Mouse (Mus musculus): ENCODE data around the gene Nqo2. TPM values are rescaled to one million over a fixed set of nuclear protein-coding genes. Genes with fewer than 3 reads are reported as not detected.

Gene Nqo2
- total and polyA plus RNA-seq, 3 experiments = 4.3 to 11.2 (median 10.7) TPM

DNA sequence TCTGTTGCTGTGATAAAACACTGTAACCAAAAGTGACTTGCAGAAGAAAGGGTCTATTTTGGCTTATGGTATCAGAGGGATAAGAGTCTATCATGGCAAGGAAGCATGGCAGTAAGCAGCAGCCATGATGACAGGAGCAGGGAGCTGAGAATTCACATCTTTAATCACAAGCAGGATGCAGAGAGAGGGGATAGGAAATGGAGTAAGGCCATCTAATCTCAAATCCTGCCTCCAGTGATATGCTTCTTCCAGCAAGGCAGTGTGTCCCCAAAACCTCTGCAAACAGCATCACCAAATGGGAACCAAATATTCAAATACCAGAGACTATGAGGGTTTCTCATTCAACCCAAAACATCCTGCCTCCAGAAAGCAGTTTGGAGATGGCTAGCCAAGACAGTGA lies 2.1 kb downstream of the Nqo2 start:
- no peak overlapping the region for H3K4me3 ChIP-seq (replicated peaks in 1 of 3; ENCODE audit: low read depth in 2 of 3, low read length in 2 of 3, poor library complexity in 1 of 3)
- no peaks in the 10 kb centered on the region for H3K27me3 ChIP-seq (replicated peaks)
- dilution Hi-C loops (cut with MboI; ENCODE audit: extremely low pct_ligation_motif_present, extremely low pct_unique_long_range_greater_than_20kb, low sequenced_read_pairs) (no loop called here), in situ Hi-C loops (cut with MboI; ENCODE audit: low pct_ligation_motif_present, low pct_unique_long_range_greater_than_20kb, low sequenced_read_pairs) (no loop called here)
- no peaks in the 10 kb centered on the region for H3K79me2 ChIP-seq (replicated peaks; ENCODE audit: control insufficient read depth, extremely low read depth, insufficient read depth, poor library complexity, severe bottlenecking)
- peaks cover 0 to 5% of the 10 kb centered on the region in 2 experiments for H3K36me3 ChIP-seq (replicated peaks in 1 of 2; ENCODE audit: control insufficient read depth in 1 of 2, insufficient read depth in 1 of 2, low read length in 1 of 2)
- no peak overlapping the region for H3K9ac ChIP-seq (ENCODE audit: insufficient read depth, low read depth)
- H3K4me1 ChIP-seq (ENCODE audit: control insufficient read depth in 1 of 2, insufficient read depth in 2 of 2) = peaks cover 2 to 6% of the 10 kb centered on the region in 2 experiments; a peak in 1 of 4 replicates
- H3K9me3 ChIP-seq (replicated peaks; ENCODE audit: low read length) = no peaks in the 10 kb centered on the region
- H3K27ac ChIP-seq (ENCODE audit: insufficient read depth, low read depth) = no peak overlapping the region
- H3K4me2 ChIP-seq (ENCODE audit: insufficient read depth, low read depth, poor library complexity, severe bottlenecking) = no peak overlapping the region
- DNase-seq (ENCODE audit: extremely low read depth) = no peak
- TF ChIP-seq TCF12 (IDR thresholded peaks at IDR 0.05; ENCODE audit: low read depth, low read length) = no peak
- no peak for TF ChIP-seq POLR2A (IDR thresholded peaks at IDR 0.05; ENCODE audit: low read depth, low read length)

DNA sequence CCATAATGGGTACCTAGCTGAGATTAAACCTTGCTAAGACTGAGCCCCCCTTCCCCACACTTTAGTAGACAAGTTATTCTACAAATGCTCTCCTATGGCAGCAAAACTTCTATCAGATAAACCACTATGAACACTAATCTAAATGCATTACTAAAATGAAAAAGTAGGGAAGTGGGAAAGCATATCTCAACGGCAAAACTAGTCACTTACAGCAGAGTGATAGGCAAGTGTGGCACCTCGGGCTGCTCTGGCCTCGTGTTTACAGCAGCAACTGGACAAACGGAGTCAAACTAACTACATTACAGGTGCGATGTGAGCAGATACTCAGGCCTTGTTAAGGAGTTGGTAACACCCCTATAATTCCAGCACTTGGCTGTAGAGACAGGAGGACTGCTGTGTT lies 25.1 kb downstream of the Nqo2 start:
- Histone ChIP-seq H3K4me2 (ENCODE audit: insufficient read depth, low read depth, poor library complexity, severe bottlenecking) (no peak overlapping the region), H3K36me3 (replicated peaks in 1 of 2; ENCODE audit: control insufficient read depth in 1 of 2, insufficient read depth in 1 of 2, low read length in 1 of 2) (peaks cover 0 to 14% of the 10 kb centered on the region in 2 experiments), H3K4me1 (ENCODE audit: control insufficient read depth in 1 of 2, insufficient read depth in 2 of 2) (no peaks in the 10 kb centered on the region), H3K79me2 (replicated peaks; ENCODE audit: control insufficient read depth, extremely low read depth, insufficient read depth, poor library complexity, severe bottlenecking) (no peaks in the 10 kb centered on the region), H3K27me3 (replicated peaks) (no peaks in the 10 kb centered on the region), H3K27ac (ENCODE audit: insufficient read depth, low read depth) (no peak overlapping the region), H3K9ac (ENCODE audit: insufficient read depth, low read depth) (no peak overlapping the region), H3K4me3 (replicated peaks in 1 of 3; ENCODE audit: low read depth in 2 of 3, low read length in 2 of 3, poor library complexity in 1 of 3) (no peak overlapping the region), H3K9me3 (replicated peaks; ENCODE audit: low read length) (no peaks in the 10 kb centered on the region)
- in situ Hi-C loops (cut with MboI; ENCODE audit: low pct_ligation_motif_present, low pct_unique_long_range_greater_than_20kb, low sequenced_read_pairs) = no loop called here
- TF ChIP-seq ZNF384 (IDR thresholded peaks at IDR 0.05; ENCODE audit: low read depth, low read length) (no peak), MEF2A (IDR thresholded peaks at IDR 0.05; ENCODE audit: borderline replicate concordance, low read depth, low read length) (no peak), MAFK (IDR thresholded peaks at IDR 0.05; ENCODE audit: insufficient replicate concordance, low read length) (no peak), CHD1 (IDR thresholded peaks at IDR 0.05; ENCODE audit: low read depth, low read length) (no peak), UBTF (IDR thresholded peaks at IDR 0.05; ENCODE audit: low read depth, low read length) (no peak), ZKSCAN1 (IDR thresholded peaks at IDR 0.05; ENCODE audit: borderline replicate concordance, low read depth, low read length) (no peak), ZMIZ1 (IDR thresholded peaks at IDR 0.05; ENCODE audit: low read depth, low read length) (no peak), POLR2AphosphoS2 (IDR thresholded peaks at IDR 0.05; ENCODE audit: low read depth, low read length) (no peak), ETS1 (conservative IDR thresholded peaks at IDR 0.05; ENCODE audit: low read depth, low read length) (no peak), CHD2 (IDR thresholded peaks at IDR 0.05; ENCODE audit: low read length) (no peak), EP300 (IDR thresholded peaks at IDR 0.05; ENCODE audit: low read length) (no peak), KAT2A (IDR thresholded peaks at IDR 0.05; ENCODE audit: insufficient replicate concordance, low read length) (no peak), CTCF (conservative IDR thresholded peaks at IDR 0.05 in 1 of 2, IDR thresholded peaks at IDR 0.05 in 1 of 2; ENCODE audit: low read depth in 2 of 2, low read length in 2 of 2) (no peak)
- DNase-seq (ENCODE audit: extremely low read depth) = no peak
- dilution Hi-C loops (cut with MboI; ENCODE audit: extremely low pct_ligation_motif_present, extremely low pct_unique_long_range_greater_than_20kb, low sequenced_read_pairs) = no loop called here

DNA sequence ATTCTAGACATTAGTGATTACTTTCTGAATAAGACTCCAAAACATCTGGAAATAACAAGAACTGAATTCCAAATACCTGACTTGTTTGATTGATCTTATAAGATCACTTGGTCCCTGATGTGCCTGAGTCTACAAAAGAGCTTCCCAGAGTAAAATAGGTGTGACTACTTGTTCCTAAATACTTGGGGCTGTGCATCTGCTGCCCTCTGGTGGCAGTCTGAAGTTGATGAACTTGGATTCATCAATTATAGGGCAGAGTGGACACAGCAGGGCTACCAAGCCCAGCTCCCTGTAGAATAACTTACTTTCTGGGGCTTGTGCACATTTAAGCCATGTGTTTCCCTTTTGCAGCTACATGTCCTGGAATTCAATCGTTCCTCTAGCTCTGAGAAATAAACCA lies 30.7 kb downstream of the Nqo2 start:
- Histone ChIP-seq H3K4me2 (ENCODE audit: insufficient read depth, low read depth, poor library complexity, severe bottlenecking) (no peak overlapping the region), H3K4me3 (replicated peaks in 1 of 3; ENCODE audit: low read depth in 2 of 3, low read length in 2 of 3, poor library complexity in 1 of 3) (no peak overlapping the region), H3K79me2 (replicated peaks; ENCODE audit: control insufficient read depth, extremely low read depth, insufficient read depth, poor library complexity, severe bottlenecking) (no peaks in the 10 kb centered on the region), H3K9me3 (replicated peaks; ENCODE audit: low read length) (no peaks in the 10 kb centered on the region), H3K27me3 (replicated peaks) (no peaks in the 10 kb centered on the region), H3K27ac (ENCODE audit: insufficient read depth, low read depth) (no peak overlapping the region), H3K4me1 (ENCODE audit: control insufficient read depth in 1 of 2, insufficient read depth in 2 of 2) (no peaks in the 10 kb centered on the region), H3K9ac (ENCODE audit: insufficient read depth, low read depth) (no peak overlapping the region), H3K36me3 (replicated peaks in 1 of 2; ENCODE audit: control insufficient read depth in 1 of 2, insufficient read depth in 1 of 2, low read length in 1 of 2) (peaks cover 0 to 3% of the 10 kb centered on the region in 2 experiments)
- no peak for TF ChIP-seq USF1 (IDR thresholded peaks at IDR 0.05; ENCODE audit: low read depth, low read length)
- TF ChIP-seq ZC3H11A (IDR thresholded peaks at IDR 0.05; ENCODE audit: low read depth, low read length) = peak; percentile 13; the same call in 1 of the 2 replicates
- peak; percentile 69 to 90 for TF ChIP-seq CTCF (conservative IDR thresholded peaks at IDR 0.05 in 1 of 2, IDR thresholded peaks at IDR 0.05 in 1 of 2; ENCODE audit: low read depth in 2 of 2, low read length in 2 of 2)
- peak; percentile 91 for TF ChIP-seq SMC3 (IDR thresholded peaks at IDR 0.05; ENCODE audit: low read depth, low read length)
- peak; percentile 79 for TF ChIP-seq RAD21 (IDR thresholded peaks at IDR 0.05; ENCODE audit: low read depth, low read length)
- no peak for TF ChIP-seq POLR2A (IDR thresholded peaks at IDR 0.05; ENCODE audit: low read depth, low read length)
- no peak for TF ChIP-seq E2F4 (IDR thresholded peaks at IDR 0.05; ENCODE audit: insufficient replicate concordance, low read depth, low read length)
- in situ Hi-C loops (cut with MboI; ENCODE audit: low pct_ligation_motif_present, low pct_unique_long_range_greater_than_20kb, low sequenced_read_pairs) (no loop called here), dilution Hi-C loops (cut with MboI; ENCODE audit: extremely low pct_ligation_motif_present, extremely low pct_unique_long_range_greater_than_20kb, low sequenced_read_pairs) (no loop called here)
- DNase-seq (ENCODE audit: extremely low read depth) = peak; percentile 76
